Mouse (Mus musculus) small intestine, adult 2 months (tissue): ENCODE data around the gene Mmp10. TPM values are rescaled to one million over a fixed set of nuclear protein-coding genes. Genes with fewer than 3 reads are reported as not detected.

ENCODE experiments used
- H3K27ac ChIP-seq: fragments of 200-500 bp; 2 replicates; pipeline ENCODE4 v1.5.1; 2012; ENCODE audit warnings: low read depth, low read length, control low read depth, inconsistent platforms; ENCODE audit not compliant: insufficient read depth
- H3K27me3 ChIP-seq: fragments of 200-500 bp; 2 replicates; pipeline ENCODE4 v1.6.1; 2012; ENCODE audit warnings: mild to moderate bottlenecking, moderate library complexity, low read length, inconsistent platforms; ENCODE audit not compliant: control insufficient read depth, insufficient read depth
- H3K36me3 ChIP-seq: fragments of 200-500 bp; 2 replicates; pipeline ENCODE4 v1.6.1; 2012; ENCODE audit warnings: mild to moderate bottlenecking, low read length, control low read depth, inconsistent platforms; ENCODE audit not compliant: control insufficient read depth, insufficient read depth
- H3K4me1 ChIP-seq: fragments of 200-500 bp; 2 replicates; pipeline ENCODE4 v1.6.1; 2012; ENCODE audit warnings: low read length, inconsistent platforms, mixed read lengths; ENCODE audit not compliant: control insufficient read depth, insufficient read depth, insufficient read length
- H3K4me3 ChIP-seq: fragments of 200-500 bp; 2 replicates; pipeline ENCODE4 v1.5.1; 2012; ENCODE audit warnings: low read depth, mild to moderate bottlenecking, control low read depth, inconsistent platforms, low read length, moderate library complexity
- CTCF ChIP-seq: fragments of 200-500 bp; IDR thresholded peaks from 2 replicates; pipeline ENCODE4 v1.5.1; 2012; ENCODE audit warnings: low read depth, mild to moderate bottlenecking, control low read depth, inconsistent platforms, low read length, moderate library complexity, mixed read lengths; ENCODE audit not compliant: insufficient replicate concordance, insufficient read length; ENCODE audit errors: extremely low read depth
- POLR2A ChIP-seq: fragments of 200-500 bp; IDR thresholded peaks from 2 replicates; pipeline ENCODE4 v1.6.1; 2012; ENCODE audit warnings: low read depth, mild to moderate bottlenecking, control low read depth, inconsistent platforms, low read length, moderate library complexity
- WGBS: fragments of 180-500 bp; shearing (Covaris S2); methylation state at CpG from one replicate; pipeline ENCODE4 v1.1.7; 2018; 5-methylcytosine and 5-hydroxymethylcytosine counted together
- polyA plus RNA-seq: library from polyadenylated mRNA; depleted of rRNA; stranded (reverse); fragments of >200 nt; gene quantifications from 2 replicates; pipeline ENCODE4 v1.2.3, GENCODE M21; 2012; rRNA removed

The Mmp10 gene
- polyA plus RNA-seq: 3.9 and 6.7 TPM in 2 replicates

DNA sequence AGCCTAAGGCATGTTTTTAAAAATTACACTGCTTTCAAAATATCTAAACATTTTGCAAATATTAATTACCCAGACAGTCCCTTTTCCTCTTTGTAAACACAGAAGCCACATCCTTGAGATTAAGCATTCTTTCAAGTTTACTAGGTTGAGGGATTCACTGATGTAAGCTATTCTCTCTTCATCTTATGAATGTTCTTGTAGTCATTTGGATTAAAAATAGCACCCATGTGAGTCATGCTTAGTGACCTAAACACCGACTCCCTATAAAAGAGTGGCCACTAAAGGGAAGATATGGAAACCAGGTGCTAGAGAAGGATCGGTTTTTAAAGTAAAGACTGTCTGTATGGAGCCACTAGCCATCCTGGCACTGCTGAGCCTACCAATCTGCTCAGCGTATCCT is at the start of gene Mmp10:
Gene Mmp10, plus strand, starts transcription at position 302 of the 400 bp plus-strand sequence.
- Histone ChIP-seq H3K4me1 (no peaks in the 10 kb centered on the region), H3K36me3 (no peaks in the 10 kb centered on the region), H3K4me3 (peak within 1 kb of the TSS; percentile 4; the same call in 1 of the 2 replicates), H3K27me3 (no peaks in the 10 kb centered on the region), H3K27ac (peak within 1 kb of the TSS; percentile 49)
- WGBS: 76% methylated on average over 3 of the region's 3 CpGs
- TF ChIP-seq CTCF: no peak
- no peak for TF ChIP-seq POLR2A

DNA sequence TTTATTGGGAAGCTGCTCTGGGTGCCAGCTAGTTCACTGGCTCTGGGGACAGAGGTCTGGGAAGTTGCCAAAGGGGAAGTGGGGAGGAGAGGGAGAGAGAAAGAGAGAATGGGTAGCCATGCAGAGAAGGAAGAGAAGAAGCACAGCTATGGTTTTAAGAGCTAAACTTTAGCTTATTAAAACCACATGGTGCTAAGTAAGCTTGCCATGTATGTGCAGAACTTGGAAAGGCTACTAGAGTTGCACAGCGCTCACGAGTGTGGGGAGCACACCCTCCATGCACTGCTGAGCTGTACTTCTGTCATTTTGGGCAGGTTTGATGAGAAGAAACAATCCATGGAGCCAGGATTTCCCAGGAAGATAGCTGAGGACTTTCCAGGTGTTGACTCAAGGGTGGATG is 48.9 kb upstream of the Mmp10 start:
- H3K27ac ChIP-seq: no peak overlapping the region
- no peak overlapping the region for H3K4me3 ChIP-seq
- 79% methylated on average over 2 of the region's 2 CpGs for WGBS
- TF ChIP-seq CTCF (no peak), POLR2A (no peak)
- H3K4me1 ChIP-seq: no peaks in the 10 kb centered on the region
- no peaks in the 10 kb centered on the region for H3K36me3 ChIP-seq
- H3K27me3 ChIP-seq: no peaks in the 10 kb centered on the region

- 88% methylated on average over 1 of the region's 1 CpGs for WGBS
- no peak for TF ChIP-seq POLR2A
- TF ChIP-seq CTCF: no peak
- no peak overlapping the region for H3K4me3 ChIP-seq
- no peak overlapping the region for H3K27ac ChIP-seq
- no peaks in the 10 kb centered on the region for H3K4me1 ChIP-seq
- no peaks in the 10 kb centered on the region for H3K27me3 ChIP-seq
- H3K36me3 ChIP-seq: no peaks in the 10 kb centered on the region
Observed at GRCm38 (mm10) chr9:7470262-7470661, 31.9 kb upstream of the Mmp10 start.

DNA sequence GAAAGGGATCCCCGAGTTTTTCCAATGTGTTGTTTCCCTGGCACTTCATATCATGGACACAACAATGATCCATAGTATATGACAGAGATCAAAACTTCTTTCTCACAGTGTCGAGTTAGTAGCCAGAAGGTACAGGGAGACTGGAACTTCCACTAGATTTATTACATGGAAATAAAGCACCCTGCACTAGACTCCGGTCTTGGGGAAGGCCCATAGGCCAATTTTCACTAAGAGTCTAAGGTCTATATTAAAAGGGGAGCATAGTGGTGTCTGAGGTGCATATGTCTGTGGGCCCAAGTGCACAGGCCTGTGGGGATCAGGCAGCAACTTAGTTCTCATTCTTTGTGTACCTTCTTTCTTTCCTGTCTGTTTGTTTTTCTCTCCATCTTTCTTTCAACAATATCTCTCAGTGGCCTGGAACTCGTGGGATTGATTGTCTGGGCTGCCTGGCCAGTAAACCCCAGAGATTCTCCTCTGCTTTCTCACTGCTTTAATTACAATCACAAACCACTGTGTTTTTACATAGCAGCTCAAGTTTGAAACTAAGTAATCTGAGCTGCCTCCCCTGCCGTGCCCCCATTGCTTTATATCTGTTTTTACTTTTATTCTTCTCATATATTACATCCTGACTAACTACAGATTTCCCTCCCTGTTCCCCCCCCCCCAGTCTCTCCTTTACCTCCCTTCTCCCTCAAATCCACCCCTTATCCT is 18.3 kb upstream of the Mmp10 start:
- 71% methylated on average over 5 of the region's 5 CpGs for WGBS
- H3K4me3 ChIP-seq: no peak overlapping the region
- H3K36me3 ChIP-seq: no peaks in the 10 kb centered on the region
- no peak overlapping the region for H3K27ac ChIP-seq
- no peak for TF ChIP-seq POLR2A
- H3K27me3 ChIP-seq: no peaks in the 10 kb centered on the region
- no peaks in the 10 kb centered on the region for H3K4me1 ChIP-seq

DNA sequence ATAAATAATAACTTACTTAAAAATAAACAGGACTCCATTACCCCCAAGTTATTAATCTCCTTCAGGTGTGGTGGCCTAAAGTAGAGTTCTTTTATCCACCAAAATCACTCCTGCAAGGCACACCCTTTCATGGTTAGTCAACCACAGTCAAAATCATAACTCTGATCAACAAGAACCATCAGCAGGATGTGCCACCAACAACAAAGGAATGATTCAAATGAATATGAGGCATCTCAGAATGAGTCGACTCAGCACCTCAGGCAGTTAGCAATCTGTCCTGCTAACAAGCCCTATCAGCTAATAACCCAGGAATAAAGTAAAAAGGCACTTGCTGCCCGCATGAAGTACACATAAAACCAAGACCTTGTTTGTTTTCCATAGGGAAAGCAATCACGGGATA is 1.0 kb upstream of the Mmp10 start:
- Histone ChIP-seq H3K27ac (no peak overlapping the region), H3K36me3 (no peaks in the 10 kb centered on the region), H3K27me3 (no peaks in the 10 kb centered on the region), H3K4me1 (no peaks in the 10 kb centered on the region), H3K4me3 (no peak overlapping the region)
- 75% methylated on average over 3 of the region's 3 CpGs for WGBS
- TF ChIP-seq CTCF (no peak), POLR2A (no peak)

DNA sequence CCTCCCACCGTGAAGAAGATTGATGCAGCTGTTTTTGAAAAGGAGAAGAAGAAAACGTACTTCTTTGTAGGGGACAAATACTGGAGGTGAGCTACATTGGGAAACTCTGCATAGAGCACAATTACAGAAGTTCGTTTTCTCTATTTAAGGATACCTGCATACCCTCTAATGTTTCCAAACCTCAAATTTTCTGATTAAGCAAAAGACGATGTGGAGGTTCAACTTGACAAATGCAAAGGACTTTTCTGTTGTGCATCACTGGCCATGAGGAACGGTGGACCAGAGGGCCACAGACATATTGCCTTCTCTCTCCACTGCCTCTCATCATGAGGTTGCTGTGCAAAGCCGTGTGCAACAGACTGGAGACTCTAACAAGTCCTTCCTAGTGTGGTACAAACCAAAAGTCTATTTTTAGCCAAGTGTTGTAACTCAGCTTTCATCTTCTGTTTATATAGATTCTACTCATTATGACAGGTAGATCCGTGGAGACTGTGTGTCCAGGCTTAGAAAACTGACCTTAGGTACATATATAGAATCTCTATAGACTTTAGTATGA is 5.2 kb downstream of the Mmp10 start:
- Histone ChIP-seq H3K4me1 (no peaks in the 10 kb centered on the region), H3K36me3 (no peaks in the 10 kb centered on the region), H3K27me3 (no peaks in the 10 kb centered on the region), H3K27ac (no peak overlapping the region), H3K4me3 (no peak overlapping the region)
- TF ChIP-seq CTCF: no peak
- no peak for TF ChIP-seq POLR2A
- 67% methylated on average over 7 of the region's 7 CpGs for WGBS

- no peak for TF ChIP-seq POLR2A
- TF ChIP-seq CTCF: no peak
- WGBS: 75% methylated on average over 10 of the region's 10 CpGs
- no peaks in the 10 kb centered on the region for H3K4me1 ChIP-seq
Observed at GRCm38 (mm10) chr9:7509619-7510233, 7.6 kb downstream of the Mmp10 start.

More at GRCm38 (mm10) chr9:7509619-7510233, 7.6 kb downstream of the Mmp10 start:
- Histone ChIP-seq H3K27me3 (no peaks in the 10 kb centered on the region), H3K36me3 (no peaks in the 10 kb centered on the region), H3K27ac (no peak overlapping the region), H3K4me3 (no peak overlapping the region)
